Mouse (Mus musculus) left cerebral cortex, postnatal 4 days (tissue): ENCODE data around the gene Grm7. TPM values are rescaled to one million over a fixed set of nuclear protein-coding genes. Genes with fewer than 3 reads are reported as not detected.

Source experiments
- DNase-seq: peaks from one replicate; pipeline ENCODE4 v3.0.0-alpha.2; 2022
- intact Hi-C: fragments of 180-260 bp; cut with DNase I; formaldehyde crosslinking; loops from one replicate; pipeline ENCODE4 v1.15.1; 2025
- total RNA-seq, 2 experiments: library from RNA; stranded (reverse); gene quantifications; 2 replicates each; pipeline ENCODE4 v1.2.3; 2021

Gene Grm7
- total RNA-seq, 2 experiments from 2014 or later, result 77.8 to 78.8 TPM

GRCm38 (mm10) chr6:110818236-110818635 is 172.9 kb downstream of the Grm7 start:
- DNase-seq, result no peak
- intact Hi-C loops, result no loop called here

DNA sequence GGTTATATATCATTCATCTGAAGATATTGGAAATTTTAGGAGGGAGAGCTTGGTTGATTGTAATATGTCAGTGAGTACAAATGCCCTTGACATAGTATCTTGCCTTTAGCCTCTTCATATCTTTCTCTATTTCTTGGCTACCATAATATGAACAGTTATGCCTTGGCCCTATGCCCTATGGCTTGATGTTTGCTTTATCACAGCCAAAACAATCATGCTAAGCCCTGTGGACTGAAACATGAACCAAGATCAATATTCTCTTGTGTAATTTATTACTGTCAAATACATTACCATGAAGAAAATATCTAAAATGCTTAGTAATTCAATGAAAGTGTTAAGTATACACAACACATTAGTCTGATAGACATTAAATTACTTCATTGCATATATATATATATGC is 222.9 kb downstream of the Grm7 start:
- no peak for DNase-seq

GRCm38 (mm10) chr6:110982013-110982412 is 336.6 kb downstream of the Grm7 start:
- no peak for DNase-seq
- intact Hi-C loops, result no loop called here

More for the DNA sequence above, 222.9 kb downstream of the Grm7 start:
- intact Hi-C loops, result no loop called here

DNA sequence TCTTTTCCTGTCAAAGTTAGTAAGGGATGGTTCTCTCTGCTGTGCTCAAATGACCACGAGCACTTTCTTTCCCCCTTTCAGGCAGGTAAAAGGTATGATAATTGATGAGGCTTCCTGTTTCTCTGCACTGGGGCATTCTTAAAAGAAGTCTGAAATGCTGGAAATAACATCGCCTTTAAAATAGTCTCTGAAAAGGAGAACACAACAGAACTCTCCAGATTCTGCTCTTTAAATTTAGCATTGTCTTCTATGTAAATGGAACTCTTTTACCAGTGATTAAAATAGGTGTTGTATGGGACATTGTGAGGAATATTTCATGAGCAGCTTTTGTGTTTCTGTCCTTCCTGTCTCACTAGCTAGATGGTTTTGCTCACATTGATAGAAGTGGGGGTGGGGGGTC is 393.7 kb downstream of the Grm7 start:
- no peak for DNase-seq
- intact Hi-C loops, result no loop called here

DNA sequence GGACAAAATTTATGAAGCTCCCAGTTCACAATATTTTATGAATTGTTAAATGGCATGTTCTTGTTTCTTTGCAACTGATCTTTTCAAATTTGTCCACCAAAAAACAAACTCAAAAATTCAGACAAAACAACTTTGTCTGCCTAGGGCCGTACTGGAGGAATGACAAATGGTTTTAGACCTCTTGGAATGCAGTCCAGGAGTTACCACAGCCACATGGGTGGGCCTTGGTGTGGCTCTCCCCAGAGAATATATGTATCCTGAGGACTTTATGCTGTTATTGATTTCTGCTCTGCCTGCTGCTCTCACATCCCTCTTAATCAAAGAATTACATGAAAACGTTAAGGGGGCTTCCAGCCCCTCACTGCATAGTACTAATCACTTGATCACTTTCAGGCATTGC is 400.5 kb downstream of the Grm7 start:
- DNase-seq, result no peak
- intact Hi-C loops, result no loop called here

- DNase-seq, result no peak
- intact Hi-C loops, result no loop called here
Measured at GRCm38 (mm10) chr6:111049247-111049646, 403.9 kb downstream of the Grm7 start.

GRCm38 (mm10) chr6:111054001-111054975 is 408.9 kb downstream of the Grm7 start:
- DNase-seq, result peak; percentile 12
- intact Hi-C loops, result no loop called here

- no peak for DNase-seq
- intact Hi-C loops, result no loop called here
Measured at GRCm38 (mm10) chr6:111057798-111058197, 412.4 kb downstream of the Grm7 start.

DNA sequence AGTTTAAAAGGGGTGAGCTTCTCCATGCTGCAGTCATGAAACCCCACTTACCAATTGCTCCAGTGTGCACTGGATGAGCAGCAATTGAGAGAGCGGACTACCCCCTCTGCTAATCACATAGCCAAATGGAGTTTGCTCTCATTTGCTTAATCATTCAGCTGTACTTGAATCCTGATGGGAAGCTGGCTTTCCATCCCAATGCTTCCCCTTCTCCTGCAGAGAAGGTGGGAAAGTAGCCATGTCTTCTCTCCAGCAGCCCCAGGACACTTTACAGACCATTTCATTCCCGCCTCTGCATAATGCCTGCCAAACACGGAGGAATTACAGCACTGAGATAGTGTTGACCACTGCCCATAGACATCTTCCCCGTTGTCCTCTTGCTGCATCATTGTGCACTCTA is 414.6 kb downstream of the Grm7 start:
- peak; percentile 46 for DNase-seq
- intact Hi-C loops, result no loop called here

DNA sequence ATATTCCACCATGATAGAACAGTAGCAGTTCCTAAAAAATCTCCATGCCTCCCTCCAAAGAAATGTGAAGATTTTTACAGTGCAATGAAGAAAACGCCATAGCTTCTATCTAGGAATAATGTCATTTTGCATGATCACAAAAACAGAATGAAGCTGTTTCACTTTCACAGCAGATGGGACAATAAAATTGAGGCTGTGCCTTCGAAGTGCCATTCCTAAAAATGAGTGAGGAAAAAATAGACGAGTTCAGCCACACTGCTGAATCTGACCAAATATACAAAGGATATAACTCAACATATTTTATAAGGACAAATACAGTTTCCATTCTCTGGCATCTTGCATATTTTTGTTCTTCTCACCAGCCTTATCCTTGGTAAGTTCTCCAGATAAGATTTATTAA is 439.2 kb downstream of the Grm7 start:
- DNase-seq, result no peak
- intact Hi-C loops, result no loop called here

DNA sequence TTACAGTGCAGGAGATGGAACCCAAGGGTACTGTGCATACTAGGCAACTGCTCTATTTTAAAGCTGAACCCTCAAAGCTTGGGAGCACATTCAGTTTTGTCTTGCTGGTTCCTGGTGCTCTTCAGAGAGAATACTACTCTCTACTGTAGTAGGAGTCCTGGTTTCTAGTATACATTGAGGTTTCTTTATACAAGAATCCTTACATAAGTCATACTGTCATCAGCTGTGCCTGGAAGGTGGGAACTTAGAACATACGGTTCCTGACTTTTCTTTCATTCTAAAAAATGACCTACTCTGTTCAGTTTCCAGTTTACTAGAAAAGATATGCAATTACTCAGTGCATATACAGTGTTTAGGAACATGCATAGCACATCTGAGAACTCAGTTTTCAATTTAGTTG is 449.4 kb downstream of the Grm7 start:
- intact Hi-C loops, result no loop called here
- no peak for DNase-seq

GRCm38 (mm10) chr6:111105485-111105884 is 460.1 kb downstream of the Grm7 start:
- DNase-seq, result peak; percentile 31
- intact Hi-C loops, result no loop called here

- DNase-seq, result no peak
- intact Hi-C loops, result no loop called here
Measured at GRCm38 (mm10) chr6:111161037-111161436, 515.7 kb downstream of the Grm7 start.

GRCm38 (mm10) chr6:111195333-111195732 is 550.0 kb downstream of the Grm7 start:
- intact Hi-C loops, result no loop called here
- DNase-seq, result no peak

- no peak for DNase-seq
- intact Hi-C loops, result no loop called here
Measured at GRCm38 (mm10) chr6:111221083-111221729, 575.8 kb downstream of the Grm7 start.

DNA sequence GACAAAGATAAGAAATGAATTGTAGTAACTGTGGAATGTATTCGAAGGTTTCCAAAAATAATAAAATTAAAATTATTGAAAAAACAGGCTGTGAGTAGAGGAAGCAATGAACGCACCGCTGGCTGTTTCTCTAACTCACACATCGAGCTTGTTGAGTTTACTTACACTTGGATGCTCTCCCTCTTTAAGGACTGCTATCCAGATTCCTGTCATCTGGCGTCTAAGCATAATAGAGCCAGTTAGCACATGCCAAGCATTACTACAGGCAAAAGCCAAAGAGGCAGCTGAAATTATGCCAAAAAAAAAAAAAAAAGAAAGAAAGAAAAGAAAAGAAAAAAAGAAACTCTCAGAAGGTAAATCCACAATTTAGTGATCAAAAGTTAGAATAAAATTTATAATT is 609.8 kb downstream of the Grm7 start:
- DNase-seq, result no peak
- intact Hi-C loops, result no loop called here

- intact Hi-C loops, result no loop called here
- no peak for DNase-seq
Measured at GRCm38 (mm10) chr6:111256939-111257338, 611.6 kb downstream of the Grm7 start.

DNA sequence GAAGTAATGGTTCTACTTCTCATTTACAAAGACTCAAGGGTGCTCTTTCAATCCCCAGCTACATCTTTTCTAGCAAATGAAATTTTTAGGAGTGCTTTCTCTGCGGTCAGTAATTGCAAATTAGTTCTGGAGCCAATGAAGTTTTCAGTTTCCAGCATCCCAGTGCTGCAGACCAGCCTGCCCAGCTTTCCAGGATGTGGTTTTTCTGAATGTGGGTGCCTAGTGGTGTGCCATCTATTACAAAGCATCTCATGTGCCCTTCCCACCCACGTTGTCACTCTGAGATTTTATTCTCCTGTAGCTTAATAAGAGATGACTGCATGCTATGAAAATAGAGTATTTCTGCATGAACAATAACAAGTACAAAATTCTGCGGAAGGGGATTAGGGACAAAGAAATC is 612.9 kb downstream of the Grm7 start:
- no peak for DNase-seq
- intact Hi-C loops, result no loop called here

DNA sequence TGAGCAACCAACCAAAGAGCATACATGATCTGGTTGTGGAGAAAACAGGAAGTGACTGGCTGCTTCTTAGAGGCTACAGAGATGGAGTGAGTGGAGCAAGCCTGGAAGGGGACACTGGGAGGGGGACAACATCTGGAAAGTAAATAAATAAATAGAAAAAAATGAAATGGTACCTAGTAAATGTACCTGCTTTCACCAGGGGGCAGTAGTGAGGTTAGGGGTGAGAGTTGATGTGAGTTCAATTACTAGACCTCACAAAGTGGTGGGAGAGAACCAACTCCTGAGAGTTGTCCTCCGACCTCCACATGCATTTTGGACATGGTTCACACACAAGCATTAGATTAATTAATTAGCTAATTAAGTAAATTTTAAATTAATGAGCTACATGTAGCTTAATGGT is 615.8 kb downstream of the Grm7 start:
- no peak for DNase-seq
- intact Hi-C loops, result no loop called here

DNA sequence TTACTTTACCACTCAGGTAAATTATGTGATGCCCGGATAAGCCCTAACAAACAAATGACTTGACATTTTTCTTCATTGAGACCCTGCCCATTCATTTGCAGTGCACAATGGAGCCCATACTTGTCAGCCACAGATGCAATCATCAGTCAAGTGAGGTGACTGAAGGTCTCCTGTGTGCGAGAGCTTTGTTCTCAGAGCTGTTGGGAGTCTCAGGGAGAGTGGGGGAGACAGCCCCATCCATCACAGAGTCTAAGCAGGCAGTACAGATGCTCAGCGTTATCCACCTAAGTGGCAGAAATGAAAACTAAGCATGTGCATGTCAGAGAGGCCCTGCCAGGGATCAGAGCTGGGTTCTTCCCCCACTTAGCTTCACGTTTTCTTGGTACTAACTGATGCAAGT is 631.3 kb downstream of the Grm7 start:
- DNase-seq, result no peak
- intact Hi-C loops, result no loop called here

GRCm38 (mm10) chr6:111278516-111278915 is 633.1 kb downstream of the Grm7 start:
- peak; percentile 10 for DNase-seq
- intact Hi-C loops, result no loop called here

GRCm38 (mm10) chr6:111293505-111294001 is 648.2 kb downstream of the Grm7 start:
- DNase-seq, result peak; percentile 16
- intact Hi-C loops, result no loop called here
